Mouse (Mus musculus): ENCODE data around the gene Gm21987.

The Gm21987 gene

GRCm38 (mm10) chr16:38373439-38373838 lies 26.6 kb downstream of the Gm21987 start:
- no peak for DNase-seq

GRCm38 (mm10) chr16:38373941-38374340 lies 27.1 kb downstream of the Gm21987 start:
- DNase-seq = no peak

- DNase-seq = no peak
These were observed 27.7 kb downstream of the Gm21987 start for GRCm38 (mm10) chr16:38374379-38375140.

- no peak for DNase-seq
These were observed 28.3 kb downstream of the Gm21987 start for GRCm38 (mm10) chr16:38375182-38375581.

- peak; percentile 66 for DNase-seq
These were observed 29.5 kb downstream of the Gm21987 start for GRCm38 (mm10) chr16:38376163-38376840.

GRCm38 (mm10) chr16:38376841-38377249 lies 30.0 kb downstream of the Gm21987 start:
- no peak for DNase-seq

- DNase-seq = no peak
These were observed 30.7 kb downstream of the Gm21987 start for GRCm38 (mm10) chr16:38377546-38377945.

GRCm38 (mm10) chr16:38378591-38378990 lies 31.8 kb downstream of the Gm21987 start:
- DNase-seq = no peak

- DNase-seq = no peak
These were observed 32.2 kb downstream of the Gm21987 start for GRCm38 (mm10) chr16:38379088-38379487.

- no peak for DNase-seq
These were observed 32.7 kb downstream of the Gm21987 start for GRCm38 (mm10) chr16:38379493-38379892.

- no peak for DNase-seq
These were observed 33.1 kb downstream of the Gm21987 start for GRCm38 (mm10) chr16:38379926-38380325.

- no peak for DNase-seq
These were observed 36.8 kb downstream of the Gm21987 start for GRCm38 (mm10) chr16:38383683-38384082.

GRCm38 (mm10) chr16:38385184-38385634 lies 38.4 kb downstream of the Gm21987 start:
- no peak for DNase-seq

- no peak for DNase-seq
These were observed 38.9 kb downstream of the Gm21987 start for GRCm38 (mm10) chr16:38385700-38386099.

- no peak for DNase-seq
These were observed 40.5 kb downstream of the Gm21987 start for GRCm38 (mm10) chr16:38387389-38387788.

GRCm38 (mm10) chr16:38388757-38389156 lies 41.9 kb downstream of the Gm21987 start:
- no peak for DNase-seq

- no peak for DNase-seq
These were observed 42.5 kb downstream of the Gm21987 start for GRCm38 (mm10) chr16:38389284-38389893.

GRCm38 (mm10) chr16:38390322-38390721 lies 43.5 kb downstream of the Gm21987 start:
- DNase-seq = no peak

- no peak for DNase-seq
These were observed 45.5 kb downstream of the Gm21987 start for GRCm38 (mm10) chr16:38392126-38392894.

GRCm38 (mm10) chr16:38394191-38394618 lies 47.4 kb downstream of the Gm21987 start:
- no peak for DNase-seq

GRCm38 (mm10) chr16:38395060-38395730 lies 48.4 kb downstream of the Gm21987 start:
- DNase-seq = no peak

- DNase-seq = peak; percentile 20
These were observed 49.3 kb downstream of the Gm21987 start for GRCm38 (mm10) chr16:38396155-38396554.
